Mouse (Mus musculus) MEL (cell line): ENCODE results near the gene Plk3. TPM values are rescaled to one million over a fixed set of nuclear protein-coding genes. Genes with fewer than 3 reads are reported as not detected.
A peak's percentile ranks its signal among the peaks of the same experiment; 100 is the strongest.

ENCODE experiments used
- DNase-seq: peaks from one replicate; pipeline ENCODE4 v3.0.0; 2011; ENCODE audit warnings: low read depth, low spot score
- H3K27ac ChIP-seq: 2 replicates; pipeline ENCODE4 v1.5.1; 2012; ENCODE audit warnings: low read depth, mild to moderate bottlenecking, control low read depth, low read length, moderate library complexity; ENCODE audit not compliant: control insufficient read depth
- H3K27me3 ChIP-seq, 2 experiments: fragments of 150-350 bp in 1 of 2; sonication (generic) in 1 of 2; 2 replicates each; pipeline ENCODE4 v1.6.1; 2012; ENCODE audit warnings: low read length in 2 of 2, mild to moderate bottlenecking in 2 of 2, improper control_type of control experiment in 1 of 2, moderate library complexity in 1 of 2; ENCODE audit not compliant: insufficient read depth in 2 of 2, control insufficient read depth in 1 of 2
- H3K36me3 ChIP-seq, 2 experiments: 2 replicates each; pipeline ENCODE4 v1.6.1; 2012 to 2014; ENCODE audit warnings: low read length in 2 of 2, improper control_type of control experiment in 1 of 2, inconsistent platforms in 1 of 2, mild to moderate bottlenecking in 1 of 2; ENCODE audit not compliant: insufficient read depth in 2 of 2, control insufficient read depth in 1 of 2
- H3K4me1 ChIP-seq, 2 experiments: fragments of 150-350 bp in 1 of 2; sonication (generic) in 1 of 2; 2 replicates each; pipeline ENCODE4 v1.6.1; 2012; ENCODE audit warnings: low read length in 2 of 2, improper control_type of control experiment in 1 of 2, mild to moderate bottlenecking in 1 of 2; ENCODE audit not compliant: insufficient read depth in 2 of 2, control insufficient read depth in 1 of 2
- H3K4me3 ChIP-seq, 2 experiments: fragments of 150-350 bp in 1 of 2; sonication (generic) in 1 of 2; 2 replicates each; pipeline ENCODE4 v1.5.1; 2012; ENCODE audit warnings: low read depth in 2 of 2, low read length in 2 of 2, mild to moderate bottlenecking in 2 of 2, moderate library complexity in 2 of 2, control low read depth in 1 of 2, improper control_type of control experiment in 1 of 2; ENCODE audit not compliant: control insufficient read depth in 1 of 2, insufficient read depth in 1 of 2
- H3K79me2 ChIP-seq: 2 replicates; pipeline ENCODE4 v1.6.1; 2012; ENCODE audit warnings: mild to moderate bottlenecking, low read length, moderate library complexity; ENCODE audit not compliant: control insufficient read depth, poor library complexity, insufficient read depth
- H3K9ac ChIP-seq: 2 replicates; pipeline ENCODE4 v1.6.1; 2012; ENCODE audit warnings: low read depth, mild to moderate bottlenecking, control low read depth, low read length, moderate library complexity; ENCODE audit not compliant: control insufficient read depth, poor library complexity, severe bottlenecking
- H3K9me3 ChIP-seq: fragments of 150-350 bp; sonication (generic); replicated peaks from 2 replicates; pipeline ENCODE4 v1.6.1; 2012; ENCODE audit warnings: mild to moderate bottlenecking, low read length, improper control_type of control experiment, moderate library complexity; ENCODE audit not compliant: insufficient read depth
- EP300 ChIP-seq, 2 experiments: IDR thresholded peaks; 2 replicates each; pipeline ENCODE4 v1.6.1; 2011; ENCODE audit warnings: improper control_type of control experiment in 2 of 2, low read length in 2 of 2, low read depth in 1 of 2, mild to moderate bottlenecking in 1 of 2
- ETS1 ChIP-seq: IDR thresholded peaks from 2 replicates; pipeline ENCODE4 v1.6.1; 2012; ENCODE audit warnings: low read depth, mild to moderate bottlenecking, inconsistent platforms, low read length, improper control_type of control experiment, moderate library complexity
- HCFC1 ChIP-seq: IDR thresholded peaks from 2 replicates; pipeline ENCODE4 v1.6.1; 2012; ENCODE audit warnings: low read depth, mild to moderate bottlenecking, inconsistent platforms, low read length, improper control_type of control experiment, moderate library complexity
- JUND ChIP-seq: IDR thresholded peaks from 2 replicates; pipeline ENCODE4 v1.6.1; 2011; ENCODE audit warnings: low read depth, mild to moderate bottlenecking, improper control_type of control experiment, low read length
- KAT2A ChIP-seq: conservative IDR thresholded peaks from 2 replicates; pipeline ENCODE4 v1.6.1; 2012; ENCODE audit warnings: low read depth, low read length, improper control_type of control experiment, inconsistent platforms
- MEF2A ChIP-seq: IDR thresholded peaks from 2 replicates; pipeline ENCODE4 v1.6.1; 2014; ENCODE audit warnings: low read depth, mild to moderate bottlenecking, inconsistent platforms, low read length, improper control_type of control experiment; ENCODE audit not compliant: poor library complexity, insufficient replicate concordance, severe bottlenecking; ENCODE audit errors: extremely low read depth
- MYC ChIP-seq: IDR thresholded peaks from 2 replicates; pipeline ENCODE4 v1.6.1; 2011; ENCODE audit warnings: low read depth, mild to moderate bottlenecking, low read length, improper control_type of control experiment, moderate library complexity
- NRF1 ChIP-seq: IDR thresholded peaks from 2 replicates; pipeline ENCODE4 v1.6.1; 2014; ENCODE audit warnings: low read depth, mild to moderate bottlenecking, inconsistent platforms, low read length, improper control_type of control experiment, moderate library complexity; ENCODE audit not compliant: poor library complexity, insufficient read depth, severe bottlenecking
- POLR2AphosphoS2 ChIP-seq: IDR thresholded peaks from 2 replicates; pipeline ENCODE4 v1.6.1; 2011; ENCODE audit warnings: low read length, improper control_type of control experiment
- RCOR1 ChIP-seq: IDR thresholded peaks from 2 replicates; pipeline ENCODE4 v1.6.1; 2012; ENCODE audit warnings: low read depth, mild to moderate bottlenecking, inconsistent platforms, low read length, improper control_type of control experiment
- TBP ChIP-seq: IDR thresholded peaks from 2 replicates; pipeline ENCODE4 v1.8.0; 2011; ENCODE audit warnings: low read depth, low read length, improper control_type of control experiment
- TCF12 ChIP-seq: IDR thresholded peaks from 2 replicates; pipeline ENCODE4 v1.6.1; 2014; ENCODE audit warnings: low read depth, mild to moderate bottlenecking, inconsistent platforms, low read length, improper control_type of control experiment, moderate library complexity
- UBTF ChIP-seq: IDR thresholded peaks from 2 replicates; pipeline ENCODE4 v1.6.1; 2012; ENCODE audit warnings: low read depth, mild to moderate bottlenecking, inconsistent platforms, low read length, improper control_type of control experiment, moderate library complexity, borderline replicate concordance; ENCODE audit not compliant: insufficient read depth
- USF1 ChIP-seq: IDR thresholded peaks from 2 replicates; pipeline ENCODE4 v1.6.1; 2014; ENCODE audit warnings: low read depth, mild to moderate bottlenecking, inconsistent platforms, low read length, improper control_type of control experiment, moderate library complexity
- ZKSCAN1 ChIP-seq: IDR thresholded peaks from 2 replicates; pipeline ENCODE4 v1.6.1; 2012; ENCODE audit warnings: low read depth, mild to moderate bottlenecking, inconsistent platforms, low read length, improper control_type of control experiment, moderate library complexity
- ZMIZ1 ChIP-seq: IDR thresholded peaks from 2 replicates; pipeline ENCODE4 v1.6.1; 2012; ENCODE audit warnings: low read depth, mild to moderate bottlenecking, inconsistent platforms, low read length, improper control_type of control experiment, moderate library complexity
- ZNF384 ChIP-seq: IDR thresholded peaks from 2 replicates; pipeline ENCODE4 v1.6.1; 2012; ENCODE audit warnings: low read depth, mild to moderate bottlenecking, inconsistent platforms, low read length, improper control_type of control experiment
- polyA plus RNA-seq, 2 experiments: library from polyadenylated mRNA; stranded (reverse) in 1 of 2; unstranded in 1 of 2; fragments of >175 nt in 1 of 2; fragments of >200 nt in 1 of 2; gene quantifications; 2 replicates each; pipeline versions ENCODE4 v1.2.1 to v1.2.4; 2012; ENCODE audit warnings: low replicate concordance in 2 of 2, low read depth in 1 of 2; ENCODE audit not compliant: insufficient read length in 2 of 2, insufficient read depth in 1 of 2, missing spikeins in 1 of 2
- total RNA-seq: library from RNA; depleted of rRNA; stranded (reverse); fragments of 300-350 nt; gene quantifications from 2 replicates; pipeline ENCODE4 v1.2.3, GENCODE M21; 2012

The Plk3 gene
- total and polyA plus RNA-seq, 3 experiments = 5.3 to 13.8 TPM; not detected in 1

DNA sequence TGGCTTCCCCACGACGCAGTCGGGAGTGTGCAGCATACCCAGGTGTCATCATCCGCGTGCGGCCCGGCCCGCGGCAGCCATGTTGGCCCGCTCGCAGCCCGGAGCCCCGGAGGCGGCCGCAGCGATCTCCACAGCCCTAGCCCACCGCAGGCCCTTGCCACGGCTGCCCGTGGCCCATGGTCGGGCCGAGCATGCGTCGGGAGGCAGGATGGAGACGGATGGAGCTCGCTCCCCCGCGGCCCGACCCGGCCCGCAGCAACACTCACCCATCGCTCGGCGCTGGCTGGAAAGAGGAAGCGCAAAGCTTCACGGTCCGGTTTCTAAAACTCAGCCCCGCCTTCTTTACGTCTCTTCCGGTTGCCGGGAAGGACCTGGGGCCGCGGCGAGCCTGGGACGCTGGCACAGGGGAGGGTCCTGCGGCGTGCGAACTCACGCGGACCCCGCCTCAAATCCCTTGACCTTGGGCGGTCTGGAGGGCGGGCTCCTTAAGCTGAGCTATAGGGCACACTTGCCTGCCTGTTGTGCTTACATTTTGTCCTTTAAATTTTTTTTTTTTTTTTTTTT lies 22.1 kb upstream of the Plk3 start, which contains the start of gene Rps8 (continued):
- TF ChIP-seq MEF2A (no peak), KAT2A (peak; percentile 69), POLR2AphosphoS2 (peak; percentile 93), UBTF (no peak), HCFC1 (peak; percentile 81), JUND (no peak), ZNF384 (peak; percentile 78), ETS1 (no peak), ZMIZ1 (peak; percentile 97), USF1 (no peak), NRF1 (no peak), ZKSCAN1 (no peak), RCOR1 (no peak), EP300 (IDR thresholded peaks at IDR 0.05; ENCODE audit: low read depth in 1 of 2, low read length in 2 of 2) (no peak), TBP (peak; percentile 89)

GRCm38 (mm10) chr4:117155020-117155791 lies 21.4 kb upstream of the Plk3 start:
- Histone ChIP-seq H3K27ac (peak overlapping the region; percentile 74), H3K36me3 (peaks cover 16 to 19% of the 10 kb centered on the region in 2 experiments), H3K9ac (peak overlapping the region; percentile 99), H3K27me3 (no peaks in the 10 kb centered on the region)
- peak; percentile 61 for DNase-seq
- TF ChIP-seq KAT2A (no peak), MYC (0 out of 2 replicates have a peak, but pooled peaks have one; percentile 50), ZKSCAN1 (no peak), TCF12 (no peak)
- TF ChIP-seq, all 39 proteins: peak for 1
- H3K4me3 ChIP-seq = peak overlapping the region; percentile 63 to 97
- peaks cover 0 to 18% of the 10 kb centered on the region in 2 experiments; a peak in 2 of 4 replicates for H3K4me1 ChIP-seq
- H3K79me2 ChIP-seq = peaks cover 38% of the 10 kb centered on the region
- no peaks in the 10 kb centered on the region for H3K9me3 ChIP-seq
